Comparison of ENCODE assay signal across 20 mouse cellular contexts in the genomic region with DNA sequence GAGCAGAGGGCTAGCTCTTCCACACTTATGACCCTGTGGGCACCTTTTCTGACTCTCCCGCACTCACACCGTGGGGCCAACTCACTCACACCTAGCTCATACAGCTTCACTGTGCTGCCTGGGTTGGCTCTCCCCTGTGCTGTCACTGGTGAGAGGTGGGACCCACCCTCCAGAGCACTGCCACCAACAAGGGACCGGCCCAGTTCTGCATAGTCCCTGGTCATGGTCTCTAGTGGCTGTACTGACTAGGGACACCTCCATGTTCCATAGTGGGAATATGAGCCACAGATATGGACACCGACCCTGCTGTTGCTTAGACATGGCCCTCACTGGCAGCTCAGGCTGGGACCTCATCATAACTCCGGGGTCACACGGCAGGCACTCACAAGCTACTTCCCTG. TPM values are rescaled to one million over a fixed set of nuclear protein-coding genes. Genes with fewer than 3 reads are reported as not detected.
A peak's percentile ranks its signal among the peaks of the same experiment; 100 is the strongest.
DNase-seq lines count a peak whose midpoint lies in the region; ATAC-seq lines count a peak whose summit lies in the region.
"Had no signal": no experiment of that assay in that cellular context is flagged by ENCODE, and none has a peak within 500 bp of the region (broad histone marks: within the 10 kb centered on the region; RNA-seq: fewer than 3 reads in every experiment).

No protein-coding gene starts in this region.

- no peaks in the 10 kb centered on the region for H3K36me3 ChIP-seq in forebrain, embryonic 12.5 days (replicated peaks)
- H3K36me3 ChIP-seq in forebrain, embryonic 13.5 days (ENCODE audit: poor library complexity, severe bottlenecking): no peaks in the 10 kb centered on the region
- no peaks in the 10 kb centered on the region for H3K36me3 ChIP-seq in kidney, embryonic 15.5 days
- H3K36me3 ChIP-seq in midbrain, embryonic 13.5 days: no peaks in the 10 kb centered on the region
- no peaks in the 10 kb centered on the region for H3K36me3 ChIP-seq in midbrain, embryonic 15.5 days (replicated peaks)
- no peaks in the 10 kb centered on the region for H3K36me3 ChIP-seq in embryonic facial prominence, embryonic 13.5 days
- H3K36me3 ChIP-seq: forebrain, embryonic 15.5 days; heart, embryonic 13.5 days had no signal

- no peak overlapping the region for H3K27ac ChIP-seq in forebrain, embryonic 12.5 days
- no peak overlapping the region for H3K27ac ChIP-seq in forebrain, embryonic 13.5 days
- H3K27ac ChIP-seq in kidney, embryonic 15.5 days: no peak overlapping the region
- no peak overlapping the region for H3K27ac ChIP-seq in midbrain, embryonic 13.5 days
- no peak overlapping the region for H3K27ac ChIP-seq in midbrain, embryonic 15.5 days
- no peak overlapping the region for H3K27ac ChIP-seq in embryonic facial prominence, embryonic 13.5 days
- H3K27ac ChIP-seq: forebrain, embryonic 15.5 days; heart, embryonic 13.5 days had no signal

- 92% methylated on average over 6 of the region's 6 CpGs for WGBS in forebrain, embryonic 12.5 days
- 92% methylated on average over 6 of the region's 6 CpGs for WGBS in forebrain, embryonic 13.5 days
- 82% methylated on average over 6 of the region's 6 CpGs for WGBS in kidney, embryonic 15.5 days
- 94% methylated on average over 6 of the region's 6 CpGs for WGBS in midbrain, embryonic 13.5 days
- 96% methylated on average over 6 of the region's 6 CpGs for WGBS in midbrain, embryonic 15.5 days
- 88% methylated on average over 6 of the region's 6 CpGs for WGBS in embryonic facial prominence, embryonic 13.5 days

- no peak overlapping the region for H3K9ac ChIP-seq in forebrain, embryonic 12.5 days
- H3K9ac ChIP-seq in forebrain, embryonic 13.5 days: no peak overlapping the region
- no peak overlapping the region for H3K9ac ChIP-seq in kidney, embryonic 15.5 days
- H3K9ac ChIP-seq in midbrain, embryonic 13.5 days (replicated peaks): no peak overlapping the region
- no peak overlapping the region for H3K9ac ChIP-seq in midbrain, embryonic 15.5 days
- no peak overlapping the region for H3K9ac ChIP-seq in embryonic facial prominence, embryonic 13.5 days
- H3K9ac ChIP-seq: forebrain, embryonic 15.5 days; heart, embryonic 13.5 days had no signal

- H3K4me2 ChIP-seq in forebrain, embryonic 12.5 days: no peak overlapping the region
- no peak overlapping the region for H3K4me2 ChIP-seq in forebrain, embryonic 13.5 days
- H3K4me2 ChIP-seq in kidney, embryonic 15.5 days: no peak overlapping the region
- H3K4me2 ChIP-seq in midbrain, embryonic 13.5 days (replicated peaks): no peak overlapping the region
- H3K4me2 ChIP-seq in midbrain, embryonic 15.5 days: no peak overlapping the region
- H3K4me2 ChIP-seq in embryonic facial prominence, embryonic 13.5 days: no peak overlapping the region
- H3K4me2 ChIP-seq: forebrain, embryonic 15.5 days; heart, embryonic 13.5 days had no signal

- no peaks in the 10 kb centered on the region for H3K27me3 ChIP-seq in forebrain, embryonic 12.5 days
- H3K27me3 ChIP-seq in forebrain, embryonic 13.5 days: no peaks in the 10 kb centered on the region
- no peaks in the 10 kb centered on the region for H3K27me3 ChIP-seq in kidney, embryonic 15.5 days
- H3K27me3 ChIP-seq in midbrain, embryonic 13.5 days: no peaks in the 10 kb centered on the region
- no peaks in the 10 kb centered on the region for H3K27me3 ChIP-seq in midbrain, embryonic 15.5 days (replicated peaks)
- H3K27me3 ChIP-seq in embryonic facial prominence, embryonic 13.5 days: no peaks in the 10 kb centered on the region
- H3K27me3 ChIP-seq: CH12.LX; forebrain, embryonic 15.5 days; heart, embryonic 13.5 days had no signal

- ATAC-seq in forebrain, embryonic 12.5 days (ENCODE audit: low FRiP score): 0 out of 2 replicates have a peak, but pooled peaks have one; percentile 23
- ATAC-seq in forebrain, embryonic 13.5 days: no peak
- peak; percentile 52; the same call in 1 of the 2 replicates for ATAC-seq in kidney, embryonic 15.5 days (replicated peaks; ENCODE audit: low FRiP score)
- 0 out of 2 replicates have a peak, but pooled peaks have one; percentile 20 for ATAC-seq in midbrain, embryonic 13.5 days
- ATAC-seq in midbrain, embryonic 15.5 days (replicated peaks): no peak
- ATAC-seq in embryonic facial prominence, embryonic 13.5 days (ENCODE audit: insufficient number of reproducible peaks, insufficient read depth, low FRiP score, low TSS enrichment, low read depth): peak; percentile 77
- ATAC-seq in CD4-positive, CD25-positive, alpha-beta regulatory T cell, adult 4 months: no peak
- ATAC-seq: activated CD4-positive, CD25-positive, alpha-beta regulatory T cell, adult 4 months; forebrain, embryonic 15.5 days; hindbrain, embryonic 16.5 days; Patski had no signal

- DNase-seq in kidney, postnatal 36 days: no peak
- DNase-seq: adrenal gland, adult 2 months; adrenal gland, postnatal 36 days; cerebellum, adult 2 months; cerebellum, postnatal 10 days; gastrocnemius, postnatal 36 days; heart, postnatal 36 days had no signal

- H3K9me3 ChIP-seq in forebrain, embryonic 12.5 days: no peaks in the 10 kb centered on the region
- H3K9me3 ChIP-seq in forebrain, embryonic 13.5 days (replicated peaks): no peaks in the 10 kb centered on the region
- no peaks in the 10 kb centered on the region for H3K9me3 ChIP-seq in kidney, embryonic 15.5 days (replicated peaks)
- H3K9me3 ChIP-seq in midbrain, embryonic 13.5 days: no peaks in the 10 kb centered on the region
- no peaks in the 10 kb centered on the region for H3K9me3 ChIP-seq in midbrain, embryonic 15.5 days
- no peaks in the 10 kb centered on the region for H3K9me3 ChIP-seq in embryonic facial prominence, embryonic 13.5 days
- H3K9me3 ChIP-seq: forebrain, embryonic 15.5 days; heart, embryonic 13.5 days had no signal

- no peak overlapping the region for H3K4me3 ChIP-seq in forebrain, embryonic 12.5 days (replicated peaks)
- H3K4me3 ChIP-seq in forebrain, embryonic 13.5 days: no peak overlapping the region
- H3K4me3 ChIP-seq in kidney, embryonic 15.5 days (replicated peaks): no peak overlapping the region
- no peak overlapping the region for H3K4me3 ChIP-seq in midbrain, embryonic 13.5 days (replicated peaks)
- H3K4me3 ChIP-seq in midbrain, embryonic 15.5 days: no peak overlapping the region
- H3K4me3 ChIP-seq in embryonic facial prominence, embryonic 13.5 days: no peak overlapping the region
- H3K4me3 ChIP-seq: forebrain, embryonic 15.5 days; heart, embryonic 13.5 days had no signal

- no peaks in the 10 kb centered on the region for H3K4me1 ChIP-seq in forebrain, embryonic 12.5 days
- H3K4me1 ChIP-seq in forebrain, embryonic 13.5 days: no peaks in the 10 kb centered on the region
- H3K4me1 ChIP-seq in kidney, embryonic 15.5 days: no peaks in the 10 kb centered on the region
- H3K4me1 ChIP-seq in midbrain, embryonic 13.5 days (replicated peaks): no peaks in the 10 kb centered on the region
- H3K4me1 ChIP-seq in midbrain, embryonic 15.5 days: no peaks in the 10 kb centered on the region
- no peaks in the 10 kb centered on the region for H3K4me1 ChIP-seq in embryonic facial prominence, embryonic 13.5 days
- H3K4me1 ChIP-seq: forebrain, embryonic 15.5 days; heart, embryonic 13.5 days had no signal

RNA-seq across cellular contexts. Expression of a gene that starts 30.5 kb away (rescaled TPM):
- polyA plus RNA-seq in forebrain, embryonic 12.5 days (2016; fragmentation: Nextera tagmentation; extraction: Ambion mirVana): 11.8 and 15.4 TPM in 2 replicates
- polyA plus RNA-seq in forebrain, embryonic 13.5 days (2015; fragmentation: Nextera tagmentation; extraction: Ambion mirVana): 8.4 and 10.9 TPM in 2 replicates
- polyA plus RNA-seq in kidney, embryonic 15.5 days (2015; fragmentation: Nextera tagmentation; extraction: Ambion mirVana): 12.4 and 13.1 TPM in 2 replicates
- 3.9 and 4.8 TPM in 2 replicates for polyA plus RNA-seq in midbrain, embryonic 13.5 days (2015; fragmentation: Nextera tagmentation; extraction: Ambion mirVana)
- polyA plus RNA-seq in midbrain, embryonic 15.5 days (2015; fragmentation: Nextera tagmentation; extraction: Ambion mirVana): 3.4 and 3.8 TPM in 2 replicates
- 14.7 and 14.8 TPM in 2 replicates for polyA plus RNA-seq in embryonic facial prominence, embryonic 13.5 days (2015; fragmentation: Nextera tagmentation; extraction: Ambion mirVana)
- polyA plus RNA-seq in CD4-positive, CD25-positive, alpha-beta regulatory T cell, adult 4 months (2017; shearing (Covaris generic)): 1 to 10 TPM; 4.2 to 4.3 TPM

Comparison
In these comparisons a context has a peak if more than half of its experiments do, and no peak if none do; other contexts are left out.
1. ATAC-seq: peak in forebrain, embryonic 12.5 days (single experiment), kidney, embryonic 15.5 days (single experiment), midbrain, embryonic 13.5 days (single experiment) and embryonic facial prominence, embryonic 13.5 days (single experiment); none in forebrain, embryonic 13.5 days (single experiment), midbrain, embryonic 15.5 days (single experiment) and CD4-positive, CD25-positive, alpha-beta regulatory T cell, adult 4 months (single experiment).